Mouse (Mus musculus): ENCODE measurements around the gene Sgk1.

Gene Sgk1

DNA sequence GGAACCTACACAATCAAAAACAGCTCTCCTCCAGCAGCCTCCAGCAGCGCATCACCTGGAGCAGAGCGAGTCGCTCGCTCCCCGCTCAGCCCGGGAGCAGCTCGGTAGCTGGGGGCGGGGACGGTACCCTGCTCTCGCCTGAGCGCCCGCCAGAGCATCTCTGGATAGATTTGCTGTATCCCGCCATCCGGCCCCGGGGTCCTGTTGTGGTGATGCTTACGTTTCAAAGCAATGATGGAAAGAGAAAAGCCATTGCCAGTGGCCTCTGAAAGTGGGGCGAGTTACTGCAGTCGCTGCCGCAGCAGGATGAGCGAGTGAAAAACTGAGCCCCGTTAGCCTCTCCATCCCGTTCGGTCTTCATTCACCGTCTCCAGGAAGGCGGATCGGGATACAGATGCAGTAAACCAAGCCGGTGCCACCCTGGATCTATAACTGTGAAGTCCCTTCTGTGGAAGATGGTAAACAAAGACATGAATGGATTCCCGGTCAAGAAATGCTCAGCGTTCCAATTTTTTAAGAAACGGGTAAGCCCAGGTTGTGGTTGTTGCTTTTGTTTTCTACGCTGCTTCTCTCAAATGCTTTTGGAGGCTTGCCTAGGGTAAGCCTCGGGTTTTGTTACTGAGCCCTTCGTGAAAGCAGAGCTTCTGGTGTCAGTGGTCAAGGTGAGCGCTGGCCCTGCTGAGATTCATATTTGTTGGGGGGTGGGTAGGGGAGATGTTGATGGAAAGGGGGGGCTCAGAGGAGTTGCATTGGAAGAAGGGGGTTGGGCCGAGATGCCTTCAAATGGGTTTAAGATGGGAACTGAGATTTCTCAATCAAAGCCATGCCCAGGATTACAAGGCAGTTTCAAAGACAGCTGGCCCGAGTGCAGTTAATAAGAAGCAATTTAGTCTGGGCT, at the start of gene Sgk1:
Gene Sgk1 (plus strand): TSS at position 1 of the 898 bp plus-strand sequence.
- peak; percentile 57 for DNase-seq (ENCODE audit: low spot score)

DNA sequence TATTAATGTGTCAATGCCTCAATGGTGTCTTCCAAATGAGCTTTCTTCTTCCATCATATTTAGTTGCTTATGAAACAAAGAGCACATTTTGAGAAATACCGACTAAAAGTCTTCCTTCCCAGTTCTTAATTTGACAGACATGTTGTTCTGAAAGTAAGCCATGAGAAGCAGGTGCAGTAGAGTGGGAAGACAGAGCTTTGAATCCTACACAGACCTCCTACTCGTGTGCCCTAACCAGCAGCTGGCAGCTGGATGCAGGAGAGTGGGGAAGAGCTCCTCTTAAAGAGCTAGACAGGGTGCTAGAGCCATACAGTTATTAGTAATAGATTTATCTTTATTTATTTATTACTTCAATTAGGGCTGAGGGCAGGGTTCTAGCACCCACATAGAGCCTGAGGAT, 49.7 kb upstream of the Sgk1 start:
- DNase-seq (ENCODE audit: low spot score) = no peak

DNA sequence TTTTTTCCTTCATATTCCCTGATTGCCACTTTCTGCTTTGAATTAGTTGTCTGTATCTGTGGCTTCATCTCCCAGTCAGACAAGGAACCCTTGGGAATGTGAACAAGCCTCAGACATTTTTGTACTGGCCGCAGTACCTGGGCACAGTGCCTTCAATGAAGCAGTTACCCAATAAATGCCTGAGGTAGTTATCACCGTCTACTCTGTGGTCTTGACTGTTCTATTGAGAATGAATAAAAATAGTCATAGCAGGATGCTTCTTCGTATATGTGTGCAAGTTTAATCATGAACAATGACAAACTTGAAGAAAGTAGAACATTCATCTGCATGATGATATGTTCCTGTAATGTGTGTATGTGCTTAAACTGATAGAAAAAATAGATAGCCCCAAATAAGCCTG, 48.2 kb upstream of the Sgk1 start:
- no peak for DNase-seq (ENCODE audit: low spot score)

- DNase-seq (ENCODE audit: low spot score) = no peak
These were observed 46.9 kb upstream of the Sgk1 start for GRCm38 (mm10) chr10:21835077-21835476.

- no peak for DNase-seq (ENCODE audit: low spot score)
These were observed 42.5 kb upstream of the Sgk1 start for GRCm38 (mm10) chr10:21839248-21840155.

GRCm38 (mm10) chr10:21843326-21843725, 38.7 kb upstream of the Sgk1 start:
- no peak for DNase-seq (ENCODE audit: low spot score)

DNA sequence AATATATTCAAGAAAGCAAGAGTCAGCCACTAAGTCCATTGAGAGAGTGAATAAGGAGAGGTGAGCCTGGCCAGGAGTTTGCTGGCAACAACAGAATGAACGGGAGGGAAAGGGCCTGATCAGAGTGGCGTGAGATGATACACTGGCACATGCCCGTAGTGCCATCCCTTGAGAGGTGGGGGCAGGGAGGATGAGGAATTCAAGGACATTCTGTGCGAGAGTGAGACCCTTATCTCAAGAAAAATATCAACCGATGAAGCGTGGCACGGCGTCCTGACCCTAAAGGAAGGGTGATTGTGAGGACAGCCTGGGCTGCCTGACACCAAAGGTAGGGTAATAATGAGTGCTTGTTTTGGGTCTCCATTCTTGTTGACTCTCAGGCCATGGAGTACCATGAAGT, 38.1 kb upstream of the Sgk1 start:
- no peak for DNase-seq (ENCODE audit: low spot score)

GRCm38 (mm10) chr10:21844391-21844790, 37.6 kb upstream of the Sgk1 start:
- DNase-seq (ENCODE audit: low spot score) = no peak

DNA sequence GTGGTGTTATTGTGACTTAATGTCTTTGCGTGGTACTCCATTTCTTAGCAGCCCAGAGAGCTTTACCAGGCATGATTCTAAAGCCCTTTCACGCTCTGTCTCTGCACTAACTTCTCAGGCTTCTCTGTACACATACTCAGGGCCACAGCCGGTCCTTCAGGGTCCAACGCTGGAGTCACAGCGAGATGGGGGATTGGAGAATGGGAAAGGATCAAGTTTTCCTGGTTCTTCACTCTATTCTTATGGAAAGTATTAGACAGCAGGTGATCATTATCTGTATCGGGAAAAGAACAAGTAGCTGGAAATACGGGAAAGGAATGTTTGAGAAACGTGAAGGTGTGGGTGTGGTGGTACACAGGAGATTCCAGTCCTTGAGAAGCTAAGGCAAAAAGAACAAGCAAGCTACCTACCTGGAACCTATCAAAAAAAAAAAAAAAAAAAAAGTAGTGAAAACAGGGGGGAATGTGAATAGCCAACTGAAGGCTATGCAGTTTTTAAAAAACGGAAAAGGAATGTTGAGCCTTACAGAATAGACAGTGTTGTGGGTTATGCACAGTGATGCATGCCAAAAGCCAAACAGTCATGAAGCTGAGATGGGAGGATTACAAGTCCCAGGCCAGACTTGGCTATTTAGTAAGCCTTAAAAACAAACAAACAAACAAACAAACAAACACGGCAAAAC, 36.2 kb upstream of the Sgk1 start:
- no peak for DNase-seq (ENCODE audit: low spot score)

DNA sequence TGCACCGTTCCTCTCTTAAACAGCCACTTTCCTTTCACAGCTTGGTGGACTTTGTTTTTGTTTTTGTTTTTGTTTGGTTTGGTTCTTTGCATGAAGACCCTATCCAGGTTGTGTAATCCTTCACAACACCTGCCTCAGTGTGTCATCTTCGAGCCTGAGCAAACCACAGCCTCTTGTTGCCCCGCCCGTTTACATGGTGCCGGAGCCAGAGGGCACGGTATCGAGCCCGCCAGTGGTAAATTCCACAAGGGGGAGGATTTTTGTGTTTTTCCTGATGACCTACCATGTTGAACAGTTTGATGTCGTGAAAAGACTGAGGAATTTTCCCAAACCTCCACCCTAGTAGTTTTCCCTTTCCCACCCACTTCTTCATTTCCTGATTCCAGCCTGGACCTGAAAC, 35.6 kb upstream of the Sgk1 start:
- DNase-seq (ENCODE audit: low spot score) = no peak

GRCm38 (mm10) chr10:21847026-21847820, 34.8 kb upstream of the Sgk1 start:
- no peak for DNase-seq (ENCODE audit: low spot score)

GRCm38 (mm10) chr10:21847931-21848670, 33.9 kb upstream of the Sgk1 start:
- DNase-seq (ENCODE audit: low spot score) = no peak

- DNase-seq (ENCODE audit: low spot score) = no peak
These were observed 32.7 kb upstream of the Sgk1 start for GRCm38 (mm10) chr10:21849251-21849650.

DNA sequence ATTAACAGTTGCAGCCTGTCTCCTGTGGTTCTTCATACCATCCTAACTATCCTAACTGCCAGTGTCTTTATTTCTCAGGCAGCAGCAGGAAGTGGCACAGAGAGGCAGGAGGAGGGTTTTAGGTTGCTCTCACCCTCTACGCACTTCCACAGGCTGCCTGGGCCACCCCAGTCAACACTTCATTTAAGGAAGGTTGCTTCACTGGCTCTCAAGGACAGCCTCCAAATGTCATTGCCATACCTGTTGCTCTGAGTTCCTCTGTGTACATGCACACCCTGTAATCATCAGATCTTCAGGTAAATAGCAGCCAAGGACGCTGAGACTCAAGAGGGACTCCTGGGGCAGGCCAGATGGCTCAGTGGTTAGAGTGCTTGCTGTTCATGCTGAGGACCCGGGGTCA, 31.7 kb upstream of the Sgk1 start:
- no peak for DNase-seq (ENCODE audit: low spot score)

GRCm38 (mm10) chr10:21853122-21853521, 28.9 kb upstream of the Sgk1 start:
- no peak for DNase-seq (ENCODE audit: low spot score)

DNA sequence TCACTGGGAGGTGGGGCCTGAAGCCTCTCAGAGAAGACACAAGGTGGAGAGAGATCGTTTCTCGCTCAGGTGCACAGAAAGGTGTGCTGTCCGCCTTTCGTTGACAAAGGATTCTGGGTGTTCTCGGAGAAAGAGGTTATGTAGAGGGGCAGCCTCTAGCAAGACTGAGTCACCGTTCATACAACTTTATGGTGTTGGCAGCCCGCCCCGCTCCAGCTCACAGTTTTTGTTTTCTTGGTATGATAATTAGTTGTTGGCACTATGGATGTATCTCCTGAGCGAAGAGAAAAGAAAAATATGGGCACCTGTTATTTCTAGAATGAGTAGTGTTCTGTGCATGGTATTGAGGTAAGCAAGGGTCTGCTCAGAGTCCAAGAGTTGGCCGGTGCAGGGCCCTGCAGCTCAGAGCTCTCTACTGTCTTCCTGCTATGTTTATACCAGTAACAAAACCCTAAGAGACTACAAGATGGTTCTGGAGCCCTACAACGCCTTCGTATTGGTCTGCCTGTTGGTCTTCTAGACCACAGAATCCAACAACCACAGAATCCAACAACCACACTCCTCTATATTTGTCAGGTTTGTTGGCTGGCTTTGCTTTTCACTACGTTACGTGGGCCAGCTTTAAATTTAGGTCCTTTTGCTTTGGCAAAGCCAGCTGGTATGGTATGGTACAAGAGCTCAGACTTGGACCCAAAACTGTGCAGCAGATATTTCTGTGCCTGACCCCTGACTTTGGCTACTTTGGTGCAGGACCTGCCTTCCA, 28.2 kb upstream of the Sgk1 start:
- DNase-seq (ENCODE audit: low spot score) = no peak

GRCm38 (mm10) chr10:21855338-21855737, 26.6 kb upstream of the Sgk1 start:
- no peak for DNase-seq (ENCODE audit: low spot score)

GRCm38 (mm10) chr10:21857676-21858075, 24.3 kb upstream of the Sgk1 start:
- DNase-seq (ENCODE audit: low spot score) = no peak

DNA sequence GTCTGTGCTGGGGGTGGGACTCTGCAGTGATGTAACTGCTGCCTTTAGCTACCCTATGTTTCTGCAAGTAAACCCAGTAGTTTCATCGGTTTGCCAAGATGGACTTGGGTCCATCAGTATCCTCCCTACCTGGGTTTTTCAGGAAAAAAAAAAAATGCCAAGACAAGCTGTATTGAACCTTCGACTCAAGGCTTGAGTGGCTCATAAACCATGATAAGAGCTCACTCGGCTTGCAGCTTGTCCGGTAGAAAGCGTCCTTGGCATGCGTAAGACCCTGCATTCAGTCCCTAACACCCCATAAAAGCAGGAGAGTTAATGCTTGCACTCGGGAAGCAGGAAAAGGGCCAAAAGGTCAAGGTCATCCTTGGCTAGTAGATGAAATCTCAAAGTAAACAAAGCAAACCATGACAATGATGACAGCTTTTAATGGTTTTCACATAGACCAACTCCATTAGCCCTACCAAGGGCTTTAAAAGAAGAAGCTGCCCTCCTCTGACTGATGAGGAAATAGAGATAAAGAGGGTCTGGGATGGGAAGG, 23.5 kb upstream of the Sgk1 start:
- DNase-seq (ENCODE audit: low spot score) = no peak

GRCm38 (mm10) chr10:21866504-21866903, 15.5 kb upstream of the Sgk1 start:
- no peak for DNase-seq (ENCODE audit: low spot score)
